Mouse (Mus musculus) kidney, adult 2 months (tissue): ENCODE data around the gene Mrtfb.
A peak's percentile ranks its signal among the peaks of the same experiment; 100 is the strongest.

ENCODE experiments used
- CTCF ChIP-seq: fragments of 200-500 bp; conservative IDR thresholded peaks from 2 replicates; pipeline ENCODE4 v1.5.1; 2011; ENCODE audit warnings: low read depth, mild to moderate bottlenecking, control low read depth, low read length, moderate library complexity, mixed read lengths; ENCODE audit not compliant: insufficient read depth, insufficient read length
- POLR2A ChIP-seq: fragments of 200-500 bp; IDR thresholded peaks from one replicate; pipeline ENCODE4 v1.6.1; 2011; ENCODE audit warnings: low read depth, low read length, control low read depth

- no peak for TF ChIP-seq POLR2A
- TF ChIP-seq CTCF: peak; percentile 33; the same call in 1 of the 2 replicates
These were observed 155.2 kb downstream of the Mrtfb start for GRCm38 (mm10) chr16:13411531-13411930.
